Mouse (Mus musculus): ENCODE results near the gene Arhgap45. TPM values are rescaled to one million over a fixed set of nuclear protein-coding genes. Genes with fewer than 3 reads are reported as not detected.

Gene Arhgap45
- polyA plus RNA-seq, 1 experiment from 2014 or later, result 20.1 TPM

DNA sequence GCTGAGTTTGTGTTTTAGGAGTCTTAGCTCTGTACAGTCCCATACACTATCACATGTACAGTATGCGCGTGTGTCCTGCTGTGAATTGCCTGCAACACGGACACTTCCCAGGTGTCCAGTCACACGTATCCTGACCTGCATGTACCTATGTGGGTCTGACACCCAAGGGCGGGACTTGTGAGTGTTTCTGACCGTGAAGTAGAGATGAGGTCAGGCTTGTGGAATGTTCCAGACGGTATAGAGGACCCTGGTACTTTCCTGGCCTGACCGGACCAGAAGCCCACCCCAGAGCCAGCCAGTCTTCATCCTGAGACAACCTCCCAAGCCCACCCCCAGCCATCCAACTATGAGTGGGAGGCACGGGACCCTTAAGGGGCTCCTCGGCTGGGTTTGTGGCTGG lies 870 bp upstream of the Arhgap45 start:
- TF ChIP-seq CTCF (IDR thresholded peaks at IDR 0.05) (no peak), EP300 (IDR thresholded peaks at IDR 0.05) (peak; percentile 61)
- DNase-seq (ENCODE audit: low spot score), result peak; percentile 86
- H3K4me2 ChIP-seq (replicated peaks; ENCODE audit: low read depth, low read length), result peak overlapping the region; percentile 43

DNA sequence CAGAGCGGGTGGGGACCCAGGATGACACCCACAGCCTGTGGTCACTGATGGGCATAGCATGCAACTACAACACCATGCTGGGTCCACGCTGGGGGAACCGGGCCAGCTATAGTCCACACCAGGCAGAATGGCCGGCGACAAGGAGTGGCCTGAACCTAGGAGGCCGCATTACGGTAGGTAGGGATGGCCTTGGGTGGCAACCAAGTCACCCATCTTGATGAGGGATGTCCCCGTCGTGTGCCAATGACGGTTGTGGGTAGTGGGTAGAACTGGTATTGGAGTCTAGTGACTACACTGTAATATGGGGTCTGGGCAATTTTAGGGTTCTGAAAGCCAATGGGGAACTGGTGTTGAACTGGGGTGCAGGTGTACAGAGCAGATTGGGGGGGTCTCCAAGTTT lies 478 bp downstream of the Arhgap45 start:
- Histone ChIP-seq H3K27ac (ENCODE audit: low read length) (peak overlapping the region; percentile 87), H3K36me3 (ENCODE audit: insufficient read depth, low read length) (no peaks in the 10 kb centered on the region), H3K4me2 (replicated peaks; ENCODE audit: low read depth, low read length) (peak overlapping the region; percentile 43), H3K4me1 (ENCODE audit: insufficient read depth, low read depth, low read length) (peaks cover 20% of the 10 kb centered on the region), H3K9me3 (ENCODE audit: low read length) (no peaks in the 10 kb centered on the region), H3K9ac (replicated peaks; ENCODE audit: low read depth) (no peak overlapping the region), H3K27me3 (replicated peaks; ENCODE audit: insufficient read depth, low read length) (peaks cover 7% of the 10 kb centered on the region; the same call in 1 of the 2 replicates), H3K4me3 (ENCODE audit: low read depth, low read length) (peak overlapping the region; percentile 14; the same call in 1 of the 2 replicates)
- no peak for TF ChIP-seq EP300 (IDR thresholded peaks at IDR 0.05)
- no peak for TF ChIP-seq CTCF (IDR thresholded peaks at IDR 0.05)
- no peak for ATAC-seq
- 73% methylated on average over 10 of the region's 10 CpGs for WGBS
- DNase-seq (ENCODE audit: low spot score), result no peak

More for the DNA sequence above, 870 bp upstream of the Arhgap45 start:
- H3K27me3 ChIP-seq (replicated peaks; ENCODE audit: insufficient read depth, low read length), result peaks cover 7% of the 10 kb centered on the region; the same call in 1 of the 2 replicates
- peaks cover 20% of the 10 kb centered on the region for H3K4me1 ChIP-seq (ENCODE audit: insufficient read depth, low read depth, low read length)
- peak overlapping the region; percentile 30 for H3K9ac ChIP-seq (replicated peaks; ENCODE audit: low read depth)
- H3K4me3 ChIP-seq (ENCODE audit: low read depth, low read length), result no peak overlapping the region
- WGBS, result 49% methylated on average over 10 of the region's 10 CpGs
- ATAC-seq, result peak; percentile 72
- H3K27ac ChIP-seq (ENCODE audit: low read length), result peak overlapping the region; percentile 87
- no peaks in the 10 kb centered on the region for H3K36me3 ChIP-seq (ENCODE audit: insufficient read depth, low read length)
- no peaks in the 10 kb centered on the region for H3K9me3 ChIP-seq (ENCODE audit: low read length)

DNA sequence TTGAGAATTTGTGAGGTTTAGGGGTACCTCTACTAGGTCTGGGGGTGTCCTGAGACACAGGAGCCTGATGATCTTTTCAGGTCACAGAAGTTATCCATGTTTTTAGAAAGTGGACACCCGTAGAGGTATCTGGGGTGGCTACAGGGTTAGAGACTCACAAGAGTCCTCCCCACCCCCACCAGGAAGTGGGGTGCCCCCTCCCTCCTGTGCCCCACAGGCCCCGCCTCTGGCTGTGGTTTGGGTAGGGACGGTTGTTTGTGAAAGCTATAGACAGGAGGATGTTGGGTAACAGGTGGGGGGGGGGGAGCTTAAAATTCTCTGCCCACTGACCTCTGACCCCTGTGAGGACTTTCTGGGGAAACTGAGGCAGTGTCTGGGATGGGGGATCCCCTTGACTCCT lies 908 bp downstream of the Arhgap45 start:
- H3K4me2 ChIP-seq (replicated peaks; ENCODE audit: low read depth, low read length), result peak overlapping the region; percentile 43
- peak overlapping the region; percentile 14; the same call in 1 of the 2 replicates for H3K4me3 ChIP-seq (ENCODE audit: low read depth, low read length)
- H3K27me3 ChIP-seq (replicated peaks; ENCODE audit: insufficient read depth, low read length), result peaks cover 7% of the 10 kb centered on the region; the same call in 1 of the 2 replicates
- H3K9ac ChIP-seq (replicated peaks; ENCODE audit: low read depth), result no peak overlapping the region
- peak overlapping the region; percentile 87 for H3K27ac ChIP-seq (ENCODE audit: low read length)
- peaks cover 20% of the 10 kb centered on the region for H3K4me1 ChIP-seq (ENCODE audit: insufficient read depth, low read depth, low read length)
- 60% methylated on average over 3 of the region's 3 CpGs for WGBS
- TF ChIP-seq CTCF (IDR thresholded peaks at IDR 0.05) (no peak), EP300 (IDR thresholded peaks at IDR 0.05) (no peak)
- ATAC-seq (no peak), DNase-seq (ENCODE audit: low spot score) (peak; percentile 57)
- H3K36me3 ChIP-seq (ENCODE audit: insufficient read depth, low read length), result no peaks in the 10 kb centered on the region
- no peaks in the 10 kb centered on the region for H3K9me3 ChIP-seq (ENCODE audit: low read length)

DNA sequence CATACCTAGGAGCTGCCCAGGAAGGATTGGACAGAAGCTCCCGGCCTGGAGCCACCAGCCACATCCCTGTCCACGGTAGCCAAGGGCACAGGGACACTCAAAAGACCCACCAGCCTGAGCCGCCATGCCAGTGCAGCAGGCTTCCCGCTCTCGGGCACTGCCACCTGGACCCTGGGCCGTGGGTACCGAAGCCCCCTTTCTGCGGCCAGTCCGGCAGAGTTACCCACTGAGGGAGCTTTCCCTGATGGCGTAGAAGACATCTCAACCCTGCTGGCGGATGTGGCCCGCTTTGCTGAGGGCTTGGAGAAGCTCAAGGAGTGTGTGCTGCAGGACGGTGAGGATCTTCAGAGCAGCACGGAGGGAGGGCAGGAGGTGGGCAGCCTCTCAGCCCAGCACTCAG lies 1.3 kb downstream of the Arhgap45 start:
- 71% methylated on average over 14 of the region's 14 CpGs for WGBS
- H3K4me2 ChIP-seq (replicated peaks; ENCODE audit: low read depth, low read length), result peak overlapping the region; percentile 23; the same call in 1 of the 2 replicates
- H3K9ac ChIP-seq (replicated peaks; ENCODE audit: low read depth), result no peak overlapping the region
- TF ChIP-seq CTCF (IDR thresholded peaks at IDR 0.05), result no peak
- no peak for TF ChIP-seq EP300 (IDR thresholded peaks at IDR 0.05)
- no peaks in the 10 kb centered on the region for H3K9me3 ChIP-seq (ENCODE audit: low read length)
- DNase-seq (ENCODE audit: low spot score) (no peak), ATAC-seq (no peak)
- no peak overlapping the region for H3K4me3 ChIP-seq (ENCODE audit: low read depth, low read length)
- peak overlapping the region; percentile 87 for H3K27ac ChIP-seq (ENCODE audit: low read length)
- H3K36me3 ChIP-seq (ENCODE audit: insufficient read depth, low read length), result no peaks in the 10 kb centered on the region
- peaks cover 20% of the 10 kb centered on the region for H3K4me1 ChIP-seq (ENCODE audit: insufficient read depth, low read depth, low read length)
- H3K27me3 ChIP-seq (replicated peaks; ENCODE audit: insufficient read depth, low read length), result peaks cover 7% of the 10 kb centered on the region; the same call in 1 of the 2 replicates

DNA sequence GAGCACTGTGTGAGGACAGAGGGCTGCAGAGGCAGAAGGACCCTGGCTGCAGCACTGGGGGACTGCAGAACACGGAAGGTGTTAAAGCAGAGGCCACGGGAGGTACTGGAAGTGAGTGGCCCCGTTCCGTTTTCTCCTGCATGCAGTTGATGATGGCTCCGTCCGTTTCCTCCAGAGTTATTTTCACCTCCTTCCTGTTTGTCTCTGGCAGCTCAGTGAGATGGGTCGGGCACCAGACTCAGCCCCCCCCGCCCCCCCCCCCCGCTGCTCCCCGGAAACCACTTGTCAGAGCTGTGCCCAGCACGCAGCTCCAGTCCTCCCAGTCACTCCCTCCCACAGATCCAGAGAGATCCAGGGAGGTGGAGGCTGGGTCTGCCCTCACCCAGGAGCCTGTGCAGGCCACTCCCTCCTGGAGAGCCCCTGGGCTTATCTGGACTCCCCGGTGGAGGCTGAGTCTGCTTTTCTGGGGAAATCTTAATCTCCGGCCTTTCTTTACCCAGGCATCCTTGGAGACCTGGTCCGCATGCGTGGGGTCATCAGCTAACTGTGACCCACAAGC lies 2.4 kb downstream of the Arhgap45 start:
- Histone ChIP-seq H3K9me3 (ENCODE audit: low read length) (no peaks in the 10 kb centered on the region), H3K27ac (ENCODE audit: low read length) (peak overlapping the region; percentile 81), H3K36me3 (ENCODE audit: insufficient read depth, low read length) (no peaks in the 10 kb centered on the region), H3K9ac (replicated peaks; ENCODE audit: low read depth) (no peak overlapping the region), H3K27me3 (replicated peaks; ENCODE audit: insufficient read depth, low read length) (0 out of 2 replicates have a peak, but pooled peaks cover under 1% of the 10 kb centered on the region), H3K4me2 (replicated peaks; ENCODE audit: low read depth, low read length) (peak overlapping the region; percentile 39), H3K4me3 (ENCODE audit: low read depth, low read length) (no peak overlapping the region), H3K4me1 (ENCODE audit: insufficient read depth, low read depth, low read length) (peaks cover 20% of the 10 kb centered on the region)
- DNase-seq (ENCODE audit: low spot score) (peak; percentile 82), ATAC-seq (peak; percentile 80)
- TF ChIP-seq EP300 (IDR thresholded peaks at IDR 0.05) (0 out of 2 replicates have a peak, but pooled peaks have one; percentile 20), CTCF (IDR thresholded peaks at IDR 0.05) (peak; percentile 27)
- WGBS, result 3% methylated on average over 12 of the region's 15 CpGs

DNA sequence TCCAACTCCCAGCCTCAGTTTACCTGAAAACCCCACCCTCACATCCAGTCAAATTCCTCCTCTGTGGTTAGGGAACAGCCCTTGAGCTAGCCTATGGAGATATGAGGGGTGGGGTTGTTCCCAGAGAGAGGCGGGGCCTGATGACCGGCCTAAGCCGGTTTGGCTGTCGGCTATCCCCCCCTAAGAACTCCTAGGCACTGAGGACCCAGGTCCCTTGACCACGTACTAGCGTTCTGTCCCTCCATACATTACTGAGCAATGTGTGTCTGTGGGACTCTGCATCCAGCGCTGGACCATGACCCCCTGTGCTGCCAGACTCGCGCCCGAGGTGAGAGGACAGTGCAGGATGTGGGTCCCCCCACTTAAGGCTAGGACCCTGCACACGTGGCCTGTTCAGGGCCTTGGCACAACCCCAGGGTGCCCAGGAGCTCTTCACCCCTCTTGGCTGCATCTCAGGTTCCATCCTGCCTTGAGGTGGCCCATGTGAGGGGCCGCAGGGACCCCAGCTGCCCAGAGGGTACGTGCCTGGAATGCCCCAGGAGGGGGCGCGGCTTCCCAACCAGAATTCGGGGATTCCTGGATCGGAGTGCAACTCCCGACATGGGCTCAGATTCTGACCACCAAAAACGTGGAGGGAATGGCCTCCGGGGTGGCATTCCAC lies 3.1 kb downstream of the Arhgap45 start:
- Histone ChIP-seq H3K4me1 (ENCODE audit: insufficient read depth, low read depth, low read length) (peaks cover 16% of the 10 kb centered on the region), H3K4me2 (replicated peaks; ENCODE audit: low read depth, low read length) (peak overlapping the region; percentile 39), H3K27ac (ENCODE audit: low read length) (peak overlapping the region; percentile 81), H3K36me3 (ENCODE audit: insufficient read depth, low read length) (no peaks in the 10 kb centered on the region), H3K27me3 (replicated peaks; ENCODE audit: insufficient read depth, low read length) (no peaks in the 10 kb centered on the region), H3K9ac (replicated peaks; ENCODE audit: low read depth) (peak overlapping the region; percentile 23; the same call in 1 of the 2 replicates), H3K9me3 (ENCODE audit: low read length) (no peaks in the 10 kb centered on the region), H3K4me3 (ENCODE audit: low read depth, low read length) (no peak overlapping the region)
- DNase-seq (ENCODE audit: low spot score) (peak; percentile 62), ATAC-seq (peak; percentile 42)
- 18% methylated on average over 20 of the region's 20 CpGs for WGBS
- TF ChIP-seq CTCF (IDR thresholded peaks at IDR 0.05), result peak; percentile 33; the same call in 1 of the 2 replicates
- no peak for TF ChIP-seq EP300 (IDR thresholded peaks at IDR 0.05)

Data from lung, postnatal 0 days (tissue).